Mouse (Mus musculus) hindbrain, embryonic 11.5 days (tissue): ENCODE data around the gene Paxx. TPM values are rescaled to one million over a fixed set of nuclear protein-coding genes. Genes with fewer than 3 reads are reported as not detected.

ENCODE experiments used
- ATAC-seq: fragments of 200-750 bp; cut with Nextera tagmentation; 2 replicates; pipeline ENCODE4 v1.8.0; 2017; ENCODE audit warnings: mild to moderate bottlenecking, moderate TSS enrichment, moderate library complexity; ENCODE audit not compliant: low FRiP score
- DNase-seq: peaks from one replicate; pipeline ENCODE4 v3.0.0-alpha.2; 2015; ENCODE audit warnings: low spot score
- H3K27ac ChIP-seq: fragments of 300-500 bp; sonication (generic); 2 replicates; pipeline ENCODE4 v1.5.1; 2014; ENCODE audit warnings: mild to moderate bottlenecking, low read depth, low read length
- H3K27me3 ChIP-seq: fragments of 300-500 bp; sonication (generic); 2 replicates; pipeline ENCODE4 v1.6.1; 2014; ENCODE audit warnings: mild to moderate bottlenecking, low read length, moderate library complexity, mixed read lengths; ENCODE audit not compliant: control insufficient read depth, insufficient read depth
- H3K36me3 ChIP-seq: fragments of 300-500 bp; sonication (generic); 2 replicates; pipeline ENCODE4 v1.6.1; 2014; ENCODE audit warnings: mild to moderate bottlenecking, low read length, moderate library complexity, mixed read lengths; ENCODE audit not compliant: control insufficient read depth, insufficient read depth
- H3K4me1 ChIP-seq: fragments of 300-500 bp; sonication (generic); replicated peaks from 2 replicates; pipeline ENCODE4 v1.6.1; 2014; ENCODE audit warnings: low read length, mixed read lengths; ENCODE audit not compliant: control insufficient read depth, insufficient read depth
- H3K4me2 ChIP-seq: fragments of 300-500 bp; sonication (generic); replicated peaks from 2 replicates; pipeline ENCODE4 v1.6.1; 2014; ENCODE audit warnings: mild to moderate bottlenecking, low read depth, low read length
- H3K4me3 ChIP-seq: fragments of 300-500 bp; sonication (generic); 2 replicates; pipeline ENCODE4 v1.5.1; 2014; ENCODE audit warnings: low read depth, low read length
- H3K9ac ChIP-seq: fragments of 300-500 bp; sonication (generic); 2 replicates; pipeline ENCODE4 v1.6.1; 2014; ENCODE audit warnings: low read depth, low read length
- H3K9me3 ChIP-seq: fragments of 300-500 bp; sonication (generic); 2 replicates; pipeline ENCODE4 v1.6.1; 2016; ENCODE audit warnings: low read length; ENCODE audit not compliant: control insufficient read depth
- WGBS: fragments of 180-500 bp; shearing (Covaris S2); extraction: QIAGEN DNeasy Blood & Tissue Kit; methylation state at CpG from one replicate; pipeline ENCODE4 v1.1.7; 2014; 5-methylcytosine and 5-hydroxymethylcytosine counted together
- polyA plus RNA-seq: library from polyadenylated mRNA; unstranded; fragments of >200 nt; fragmentation: Nextera tagmentation; extraction: Ambion mirVana; gene quantifications from 2 replicates; pipeline ENCODE4 v1.2.1, GENCODE M21; 2014

The Paxx gene
- polyA plus RNA-seq, 1 experiment from 2014 or later: 28.0 TPM

DNA sequence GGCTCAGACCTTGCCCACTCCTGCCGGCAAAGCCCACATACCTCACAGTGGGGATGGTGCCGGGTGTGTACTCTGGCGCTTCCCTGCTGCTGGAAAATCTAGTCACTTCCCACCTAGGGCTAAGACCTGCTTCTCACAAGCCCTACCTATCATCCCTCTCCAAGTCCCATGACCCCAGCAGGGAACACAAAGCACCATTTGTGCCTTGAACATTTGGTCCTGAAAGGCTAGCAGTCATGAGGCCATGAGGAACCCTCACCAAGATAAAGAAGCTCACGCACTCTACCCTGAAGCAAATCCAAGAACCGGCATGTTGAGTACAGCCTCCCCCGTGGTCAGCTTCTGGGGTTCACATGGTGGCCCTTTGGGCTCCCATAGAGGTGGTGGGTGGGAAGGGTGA lies 9.1 kb upstream of the Paxx start, which contains the start of gene Ptgds:
Gene Ptgds (minus strand): TSS at position 78 of the 400 bp plus-strand sequence.
- H3K4me1 ChIP-seq: no peaks in the 10 kb centered on the region
- no peak for DNase-seq
- H3K4me3 ChIP-seq: no peak within 1 kb of the TSS
- no peak for ATAC-seq
- no peaks in the 10 kb centered on the region for H3K27me3 ChIP-seq
- H3K4me2 ChIP-seq: no peak within 1 kb of the TSS
- WGBS: 54% methylated on average over 6 of the region's 6 CpGs
- H3K36me3 ChIP-seq: no peaks in the 10 kb centered on the region
- no peak within 1 kb of the TSS for H3K9ac ChIP-seq
- no peaks in the 10 kb centered on the region for H3K9me3 ChIP-seq
- no peak within 1 kb of the TSS for H3K27ac ChIP-seq

DNA sequence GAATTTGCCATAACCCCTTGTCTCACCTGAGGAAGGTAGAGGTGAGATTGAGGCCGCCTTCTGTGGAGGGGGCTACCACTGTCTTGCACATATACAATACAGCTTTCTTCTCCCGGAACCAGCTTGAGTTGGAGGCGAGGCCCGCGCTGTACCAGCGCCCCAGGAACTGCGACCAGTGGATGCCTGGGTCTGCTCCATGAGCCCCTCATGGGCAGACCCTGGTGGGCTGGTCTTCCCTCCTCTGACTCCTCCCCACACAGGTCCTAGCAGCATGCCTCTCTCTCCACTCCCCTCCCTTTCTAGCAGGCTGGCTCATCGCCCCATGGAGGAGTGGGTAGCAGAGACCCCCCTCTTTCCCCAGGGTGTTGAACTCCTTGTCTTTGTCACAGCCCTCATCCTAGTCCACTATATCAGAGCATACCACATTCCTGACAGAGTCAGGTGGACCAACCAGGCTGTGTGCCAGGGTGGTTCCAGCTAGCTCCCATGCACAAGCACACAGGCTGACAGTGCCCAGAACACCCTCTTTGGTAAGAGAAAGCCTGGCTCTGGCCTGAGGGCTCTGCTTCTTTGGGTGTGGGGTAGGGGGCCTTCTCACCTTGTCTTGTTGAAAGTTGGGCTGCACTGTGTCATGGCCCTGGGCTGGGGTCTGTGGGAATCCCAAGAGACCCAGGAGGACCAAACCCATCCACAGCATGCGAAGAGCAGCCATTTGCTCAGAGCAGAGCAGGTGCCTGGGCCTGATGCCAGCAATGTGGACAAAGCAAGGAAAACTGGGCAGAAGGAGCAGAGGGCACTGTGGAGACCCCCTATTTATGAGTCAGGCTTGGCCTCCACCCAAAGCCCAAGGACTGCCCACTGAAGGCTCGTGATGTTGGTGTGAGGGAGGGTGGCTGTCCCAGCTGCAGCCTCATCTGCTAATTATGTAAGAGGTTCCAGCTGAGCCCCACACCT lies 8.3 kb upstream of the Paxx start:
- no peaks in the 10 kb centered on the region for H3K4me1 ChIP-seq
- no peak for ATAC-seq
- no peaks in the 10 kb centered on the region for H3K27me3 ChIP-seq
- no peak overlapping the region for H3K27ac ChIP-seq
- no peak overlapping the region for H3K9ac ChIP-seq
- 75% methylated on average over 10 of the region's 10 CpGs for WGBS
- no peak for DNase-seq
- no peaks in the 10 kb centered on the region for H3K36me3 ChIP-seq
- no peak overlapping the region for H3K4me3 ChIP-seq
- no peak overlapping the region for H3K4me2 ChIP-seq
- H3K9me3 ChIP-seq: no peaks in the 10 kb centered on the region

DNA sequence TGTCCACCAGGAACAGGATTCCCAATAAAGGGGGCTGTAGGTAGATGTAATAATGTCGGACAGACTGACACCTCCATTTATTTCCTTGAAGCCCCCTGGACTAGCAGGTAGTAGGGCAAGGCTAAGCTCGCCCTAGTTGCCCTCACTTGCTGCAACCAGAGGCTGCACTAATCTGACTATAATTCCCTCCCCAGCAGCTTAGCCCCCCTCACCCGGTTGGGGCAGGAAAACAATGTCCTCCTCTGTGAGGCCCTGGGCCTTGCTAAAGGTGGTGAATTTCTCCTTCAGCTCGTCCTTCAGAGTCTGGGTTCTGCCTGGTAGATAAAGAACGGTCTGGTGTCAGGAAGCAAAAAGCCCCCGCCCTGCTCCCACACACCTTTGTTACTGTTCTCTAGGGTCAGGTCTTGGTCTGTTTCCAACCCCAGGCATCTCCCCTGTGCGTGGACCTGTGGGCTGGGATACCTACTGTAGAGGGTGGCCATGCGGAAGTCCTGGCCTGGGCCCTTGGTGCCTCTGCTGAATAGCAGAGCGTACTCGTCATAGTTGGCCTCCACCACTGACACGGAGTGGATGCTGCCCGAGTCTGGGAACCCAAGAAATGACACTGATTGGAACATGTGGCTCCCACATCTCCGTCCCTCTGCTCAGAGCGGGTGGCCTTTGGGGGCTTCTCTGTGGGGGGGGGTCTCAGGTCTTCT lies 6.9 kb upstream of the Paxx start:
- WGBS: 80% methylated on average over 14 of the region's 14 CpGs
- Histone ChIP-seq H3K4me1 (no peaks in the 10 kb centered on the region), H3K9ac (no peak overlapping the region), H3K27ac (no peak overlapping the region), H3K36me3 (no peaks in the 10 kb centered on the region), H3K4me2 (no peak overlapping the region), H3K9me3 (no peaks in the 10 kb centered on the region), H3K27me3 (no peaks in the 10 kb centered on the region), H3K4me3 (no peak overlapping the region)
- DNase-seq (no peak), ATAC-seq (no peak)

DNA sequence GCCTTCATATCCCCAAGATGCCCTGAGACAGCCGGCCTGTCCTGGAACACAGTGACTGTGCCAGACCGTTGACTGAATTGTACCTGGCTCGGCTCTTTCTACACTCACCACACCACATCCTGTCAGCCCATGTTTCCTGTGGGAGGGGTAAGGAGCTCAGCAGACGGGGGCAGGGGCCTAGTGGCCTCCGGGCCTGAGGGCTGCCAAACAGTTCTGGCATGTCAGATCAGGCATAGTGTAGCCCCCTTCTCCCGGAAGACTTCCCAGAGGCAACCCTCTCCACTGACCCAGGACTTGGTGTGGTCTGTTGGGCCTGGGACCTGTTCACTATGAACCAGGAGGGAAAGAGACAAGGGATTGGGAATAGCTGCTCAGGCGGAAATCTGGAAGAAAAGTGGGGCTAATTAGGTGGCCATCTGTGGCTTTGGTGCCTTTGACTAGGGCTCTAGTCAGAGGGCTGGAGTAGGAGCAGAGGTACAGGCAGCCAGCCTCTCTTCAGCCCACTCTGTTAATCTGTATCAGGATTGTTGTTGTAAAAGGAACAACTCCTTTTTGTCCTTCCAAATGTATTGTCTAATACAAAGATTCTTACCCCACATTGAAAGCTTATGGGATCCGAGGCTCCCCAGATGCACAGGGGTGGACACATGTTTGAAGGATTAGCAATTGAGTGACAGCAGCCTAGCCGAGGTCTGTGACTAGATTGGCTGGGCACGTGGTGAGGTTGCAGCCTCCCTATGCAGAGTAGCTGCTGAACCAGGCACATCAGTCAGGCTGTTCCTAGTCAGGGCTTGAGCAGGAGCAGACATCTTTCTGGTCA lies 5.1 kb upstream of the Paxx start:
- Histone ChIP-seq H3K4me1 (no peaks in the 10 kb centered on the region), H3K9me3 (no peaks in the 10 kb centered on the region), H3K4me2 (no peak overlapping the region), H3K27me3 (no peaks in the 10 kb centered on the region), H3K4me3 (no peak overlapping the region), H3K27ac (0 out of 2 replicates have a peak overlapping the region, but pooled peaks have one; percentile 17), H3K36me3 (no peaks in the 10 kb centered on the region), H3K9ac (no peak overlapping the region)
- ATAC-seq (no peak), DNase-seq (no peak)
- WGBS: 56% methylated on average over 10 of the region's 10 CpGs

DNA sequence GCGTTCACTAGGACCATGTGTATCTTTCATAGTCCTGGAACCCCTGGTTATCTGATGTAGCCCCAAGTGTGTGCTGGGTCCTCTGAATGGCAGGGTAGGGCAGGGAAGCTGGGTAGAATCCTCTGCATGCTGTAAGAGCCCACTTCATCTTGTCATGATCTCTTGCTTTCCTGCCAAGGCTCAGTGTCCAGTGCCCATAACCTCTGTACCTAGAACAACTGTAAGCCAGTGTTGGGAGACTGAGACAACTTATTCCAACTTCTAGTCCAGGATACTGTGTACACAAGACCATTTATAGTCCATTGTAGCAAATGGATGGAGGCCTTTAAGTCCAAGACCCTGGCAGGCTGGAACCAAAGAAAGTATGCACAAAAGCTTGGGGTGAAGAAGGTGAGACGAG lies 4.4 kb upstream of the Paxx start:
- Histone ChIP-seq H3K9ac (no peak overlapping the region), H3K27ac (no peak overlapping the region), H3K27me3 (no peaks in the 10 kb centered on the region), H3K4me3 (no peak overlapping the region), H3K36me3 (no peaks in the 10 kb centered on the region), H3K9me3 (no peaks in the 10 kb centered on the region), H3K4me1 (no peaks in the 10 kb centered on the region), H3K4me2 (no peak overlapping the region)
- DNase-seq (no peak), ATAC-seq (no peak)
- WGBS: 92% methylated on average over 2 of the region's 2 CpGs

DNA sequence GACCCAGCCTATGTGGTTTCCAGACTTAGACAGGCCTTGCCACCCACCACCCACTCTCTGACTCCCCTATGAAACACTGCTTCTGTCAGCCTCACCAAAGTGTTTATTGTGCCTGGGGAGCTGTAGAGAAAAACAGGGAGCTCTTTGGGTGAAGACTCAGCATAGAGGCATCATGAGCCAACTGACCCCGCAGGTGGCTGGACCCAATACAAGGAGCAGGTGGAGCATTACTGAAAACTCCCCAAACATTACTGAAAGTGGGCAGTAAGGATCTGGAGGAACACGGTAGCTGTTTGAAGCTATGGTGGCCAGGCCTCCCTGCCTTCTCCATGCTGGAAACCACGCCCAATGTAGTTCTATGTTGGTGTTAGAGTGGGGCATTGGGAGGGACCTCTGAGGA lies 2.7 kb upstream of the Paxx start:
- no peaks in the 10 kb centered on the region for H3K27me3 ChIP-seq
- no peak for ATAC-seq
- H3K4me3 ChIP-seq: no peak overlapping the region
- DNase-seq: no peak
- H3K27ac ChIP-seq: no peak overlapping the region
- no peaks in the 10 kb centered on the region for H3K36me3 ChIP-seq
- no peaks in the 10 kb centered on the region for H3K9me3 ChIP-seq
- H3K4me2 ChIP-seq: no peak overlapping the region
- 88% methylated on average over 3 of the region's 3 CpGs for WGBS
- peaks cover 4% of the 10 kb centered on the region; the same call in 1 of the 2 replicates for H3K4me1 ChIP-seq
- H3K9ac ChIP-seq: no peak overlapping the region

DNA sequence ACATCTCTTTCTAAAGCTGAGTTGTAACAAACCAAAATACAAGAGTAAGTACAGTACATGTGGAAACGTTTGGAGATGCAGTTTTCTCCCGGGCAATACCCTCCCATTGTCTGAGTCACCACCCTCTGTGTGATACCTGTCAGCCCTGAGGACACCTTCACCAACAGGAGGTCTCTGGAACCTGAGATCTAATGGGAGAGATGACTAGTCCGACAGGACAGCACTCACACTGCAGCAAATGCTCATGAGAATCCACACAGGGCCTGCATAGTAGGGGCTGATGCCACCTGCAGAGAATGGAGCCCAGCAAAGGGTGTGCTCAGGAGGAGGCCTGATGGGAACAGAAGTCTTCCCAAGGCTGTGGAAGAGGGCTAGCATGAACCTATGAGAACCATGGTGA lies 513 bp upstream of the Paxx start:
- peak overlapping the region; percentile 52 for H3K4me2 ChIP-seq
- no peaks in the 10 kb centered on the region for H3K9me3 ChIP-seq
- H3K4me1 ChIP-seq: peaks cover 4% of the 10 kb centered on the region; the same call in 1 of the 2 replicates
- no peaks in the 10 kb centered on the region for H3K36me3 ChIP-seq
- H3K4me3 ChIP-seq: peak overlapping the region; percentile 66
- DNase-seq (no peak), ATAC-seq (peak; percentile 28; the same call in 1 of the 2 replicates)
- no peaks in the 10 kb centered on the region for H3K27me3 ChIP-seq
- H3K27ac ChIP-seq: 0 out of 2 replicates have a peak overlapping the region, but pooled peaks have one; percentile 14
- WGBS: 38% methylated on average over 3 of the region's 3 CpGs
- H3K9ac ChIP-seq: peak overlapping the region; percentile 7; the same call in 1 of the 2 replicates

DNA sequence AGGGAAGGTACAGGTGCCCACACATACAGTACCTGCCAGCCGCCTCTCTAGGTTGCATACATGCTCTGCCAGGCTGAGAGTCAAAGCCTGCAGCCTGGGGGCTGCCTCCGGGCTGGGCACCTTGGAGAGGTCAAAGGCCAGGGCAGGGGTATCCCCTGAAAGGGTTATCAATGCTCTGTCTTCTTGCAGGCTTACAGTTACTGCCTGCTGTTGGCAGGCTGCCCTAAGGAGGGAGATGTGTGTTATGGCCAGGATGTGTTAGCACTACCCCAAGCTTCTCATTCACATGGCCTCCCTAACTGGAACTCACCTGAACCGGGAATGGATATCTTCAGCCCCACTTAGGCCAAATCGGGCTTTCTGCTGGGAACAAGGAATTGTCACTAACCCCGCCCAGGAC lies 759 bp downstream of the Paxx start:
- H3K36me3 ChIP-seq: no peaks in the 10 kb centered on the region
- ATAC-seq: peak; percentile 33; the same call in 1 of the 2 replicates
- WGBS: 29% methylated on average over 5 of the region's 5 CpGs
- no peaks in the 10 kb centered on the region for H3K9me3 ChIP-seq
- peak overlapping the region; percentile 52 for H3K4me2 ChIP-seq
- H3K9ac ChIP-seq: peak overlapping the region; percentile 83
- no peak for DNase-seq
- peaks cover 4% of the 10 kb centered on the region; the same call in 1 of the 2 replicates for H3K4me1 ChIP-seq
- H3K4me3 ChIP-seq: peak overlapping the region; percentile 66
- no peaks in the 10 kb centered on the region for H3K27me3 ChIP-seq
- H3K27ac ChIP-seq: peak overlapping the region; percentile 84
